Mouse (Mus musculus) stomach, embryonic 16.5 days (tissue): ENCODE results near the gene Dhrs3. TPM values are rescaled to one million over a fixed set of nuclear protein-coding genes. Genes with fewer than 3 reads are reported as not detected.

Source experiments
- ATAC-seq: fragments of 200-750 bp; cut with Nextera tagmentation; 2 replicates; pipeline ENCODE4 v1.8.0; 2017; ENCODE audit warnings: moderate number of reproducible peaks, moderate TSS enrichment; ENCODE audit not compliant: insufficient read depth, low FRiP score
- H3K27ac ChIP-seq: fragments of 300-500 bp; sonication (generic); 2 replicates; pipeline ENCODE4 v1.5.1; 2014; ENCODE audit warnings: low read length
- H3K27me3 ChIP-seq: fragments of 300-500 bp; sonication (generic); 2 replicates; pipeline ENCODE4 v1.6.1; 2014; ENCODE audit warnings: low read length, control low read depth, mixed read lengths; ENCODE audit not compliant: control insufficient read depth, insufficient read depth
- H3K36me3 ChIP-seq: fragments of 300-500 bp; sonication (generic); 2 replicates; pipeline ENCODE4 v1.6.1; 2014; ENCODE audit warnings: low read length; ENCODE audit not compliant: control insufficient read depth, insufficient read depth
- H3K4me1 ChIP-seq: fragments of 300-500 bp; sonication (generic); 2 replicates; pipeline ENCODE4 v1.6.1; 2014; ENCODE audit warnings: low read length, control low read depth, mixed read lengths; ENCODE audit not compliant: control insufficient read depth, insufficient read depth
- H3K4me2 ChIP-seq: fragments of 300-500 bp; sonication (generic); 2 replicates; pipeline ENCODE4 v1.6.1; 2014; ENCODE audit warnings: low read depth, low read length, mixed read lengths
- H3K4me3 ChIP-seq: fragments of 300-500 bp; sonication (generic); replicated peaks from 2 replicates; pipeline ENCODE4 v1.5.1; 2014; ENCODE audit warnings: mild to moderate bottlenecking, low read length
- H3K9ac ChIP-seq: fragments of 300-500 bp; sonication (generic); 2 replicates; pipeline ENCODE4 v1.6.1; 2014; ENCODE audit warnings: low read length
- H3K9me3 ChIP-seq: fragments of 300-500 bp; sonication (generic); replicated peaks from 2 replicates; pipeline ENCODE4 v1.6.1; 2016; ENCODE audit warnings: low read length, control low read depth; ENCODE audit not compliant: control insufficient read depth
- WGBS: fragments of 180-500 bp; shearing (Covaris S2); extraction: QIAGEN DNeasy Blood & Tissue Kit; methylation state at CpG from one replicate; pipeline ENCODE4 v1.1.7; 2014; 5-methylcytosine and 5-hydroxymethylcytosine counted together
- polyA plus RNA-seq: library from polyadenylated mRNA; unstranded; fragments of >200 nt; fragmentation: Nextera tagmentation; extraction: Ambion mirVana; gene quantifications from 2 replicates; pipeline ENCODE4 v1.2.1, GENCODE M21; 2015

Dhrs3 gene
- 118 and 119 TPM in 2 replicates for polyA plus RNA-seq

DNA sequence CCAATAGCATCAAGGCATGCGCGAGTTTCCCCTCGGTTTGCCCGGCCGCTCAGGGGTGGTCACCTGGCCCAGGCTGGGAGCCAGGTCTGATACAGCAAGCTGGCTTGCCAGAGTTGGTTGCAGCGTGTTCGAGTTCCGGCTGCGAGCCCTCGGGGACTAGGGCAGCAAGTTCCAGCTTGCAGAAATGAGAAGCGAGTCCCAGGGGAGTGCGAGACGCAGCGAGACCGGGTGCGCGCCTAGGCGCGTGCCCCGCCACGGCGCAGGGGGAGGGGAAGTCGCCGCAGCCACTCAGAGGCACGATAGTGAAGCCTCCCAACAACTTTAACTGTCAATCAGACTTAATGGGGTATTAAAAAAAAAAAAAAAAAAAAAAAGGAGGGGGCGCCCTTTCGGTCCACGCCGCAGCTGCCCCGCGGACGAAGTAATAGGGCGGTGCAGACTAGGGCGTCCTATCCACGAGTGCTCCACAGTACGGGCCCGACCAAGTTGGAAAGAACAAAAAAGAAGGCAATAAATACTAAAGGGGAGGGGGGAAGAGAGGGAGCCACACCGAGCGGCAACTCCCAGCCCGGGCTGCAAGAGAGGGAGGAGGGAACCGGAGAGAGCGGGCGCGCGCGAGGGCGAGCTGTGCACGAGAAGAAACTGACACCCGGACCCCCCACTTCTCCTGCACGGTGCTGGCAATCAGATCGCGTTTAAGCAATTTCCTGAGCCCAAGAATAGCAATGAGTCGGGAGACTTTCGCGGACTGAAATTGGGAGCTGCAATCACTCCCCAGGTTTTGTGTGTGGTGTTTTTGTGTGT lies at the start of gene Dhrs3:
Gene Dhrs3 (plus strand): TSS at position 695 of the 804 bp plus-strand sequence.
- Histone ChIP-seq H3K9ac (peak within 1 kb of the TSS; percentile 87), H3K27me3 (no peaks in the 10 kb centered on the region), H3K9me3 (no peaks in the 10 kb centered on the region), H3K4me2 (peak within 1 kb of the TSS; percentile 73), H3K27ac (peak within 1 kb of the TSS; percentile 98), H3K4me1 (peaks cover 38% of the 10 kb centered on the region), H3K4me3 (peak within 1 kb of the TSS; percentile 78), H3K36me3 (no peaks in the 10 kb centered on the region)
- WGBS = under 1% methylated on average over 54 of the region's 55 CpGs
- peak; percentile 76 for ATAC-seq

DNA sequence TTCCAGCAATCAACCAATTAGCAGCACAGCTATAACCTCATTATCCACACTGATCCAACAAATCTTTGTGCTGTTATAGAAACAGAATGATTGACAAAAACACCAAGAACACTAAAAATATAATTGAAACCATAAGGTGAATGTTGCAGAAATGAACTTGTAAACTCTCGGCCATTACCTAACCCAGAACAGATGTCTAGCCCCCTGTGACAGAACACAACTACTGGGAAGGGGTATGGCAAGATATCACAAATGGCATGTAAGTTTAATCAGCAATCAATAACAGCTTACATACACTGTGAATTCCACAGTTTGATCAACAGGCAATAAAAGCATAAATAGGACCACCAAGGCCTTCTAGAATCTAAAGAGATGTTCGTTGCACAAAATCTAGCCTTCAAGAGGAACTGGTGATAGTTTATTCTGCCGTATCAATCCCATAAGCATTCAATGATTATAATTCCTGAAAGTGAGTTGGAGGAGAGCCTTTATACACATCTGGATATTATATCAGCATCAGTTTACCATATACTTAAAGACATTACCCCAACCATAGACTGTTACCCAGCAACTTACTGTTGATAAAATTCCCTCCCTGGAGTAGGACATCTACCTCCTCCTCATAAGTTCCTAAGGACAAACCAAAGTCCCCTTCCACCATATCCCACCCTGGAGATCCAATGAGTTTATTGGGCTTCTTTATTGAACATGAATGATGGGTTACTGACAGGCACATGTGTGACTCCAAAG lies 30.7 kb upstream of the Dhrs3 start:
- Histone ChIP-seq H3K9ac (no peak overlapping the region), H3K36me3 (no peaks in the 10 kb centered on the region), H3K27ac (no peak overlapping the region), H3K4me3 (no peak overlapping the region), H3K4me1 (no peaks in the 10 kb centered on the region), H3K27me3 (no peaks in the 10 kb centered on the region), H3K9me3 (no peaks in the 10 kb centered on the region), H3K4me2 (no peak overlapping the region)
- WGBS = 92% methylated on average over 3 of the region's 3 CpGs
- no peak for ATAC-seq

DNA sequence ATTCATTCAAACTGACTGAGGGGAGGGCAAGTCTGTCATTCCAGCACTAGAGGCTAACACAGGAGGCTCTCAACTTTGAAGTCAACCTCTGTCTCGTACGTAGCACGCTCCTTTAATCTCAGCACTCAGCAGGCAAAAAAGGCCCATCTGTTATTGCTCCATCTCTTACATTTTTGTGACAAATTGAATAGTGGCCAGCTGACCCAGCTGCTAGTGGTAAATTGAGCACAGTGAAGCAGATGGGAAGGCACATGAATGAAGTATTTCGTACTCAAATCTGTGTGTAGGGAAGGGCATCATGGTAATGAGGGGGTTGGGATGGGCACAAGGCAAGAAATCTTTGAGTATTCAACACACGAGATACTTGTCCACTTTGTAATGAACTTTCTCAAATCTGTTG lies 24.7 kb upstream of the Dhrs3 start:
- Histone ChIP-seq H3K4me1 (no peaks in the 10 kb centered on the region), H3K27me3 (no peaks in the 10 kb centered on the region), H3K36me3 (no peaks in the 10 kb centered on the region), H3K27ac (no peak overlapping the region), H3K9ac (no peak overlapping the region), H3K9me3 (no peaks in the 10 kb centered on the region), H3K4me2 (no peak overlapping the region), H3K4me3 (no peak overlapping the region)
- 63% methylated on average over 5 of the region's 5 CpGs for WGBS
- no peak for ATAC-seq

DNA sequence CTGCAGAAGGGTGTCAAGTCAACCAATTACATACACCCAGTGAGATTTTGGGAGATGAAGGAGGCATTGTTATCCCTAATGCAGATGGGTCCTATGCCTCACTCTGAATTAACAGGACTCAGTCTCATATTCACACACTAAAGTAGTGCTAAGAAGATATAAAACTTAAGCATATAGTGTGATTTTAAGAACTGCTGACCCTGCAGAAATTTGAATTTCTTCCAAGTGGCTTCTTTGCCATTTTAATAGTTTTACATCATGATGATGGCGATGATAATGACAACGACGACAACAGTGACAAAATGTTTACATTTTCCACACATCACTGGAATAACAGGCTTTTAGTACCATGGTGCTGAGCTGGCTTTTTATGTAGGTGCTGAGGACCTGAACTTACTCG lies 24.0 kb upstream of the Dhrs3 start:
- H3K27ac ChIP-seq = no peak overlapping the region
- WGBS = 62% methylated on average over 4 of the region's 4 CpGs

DNA sequence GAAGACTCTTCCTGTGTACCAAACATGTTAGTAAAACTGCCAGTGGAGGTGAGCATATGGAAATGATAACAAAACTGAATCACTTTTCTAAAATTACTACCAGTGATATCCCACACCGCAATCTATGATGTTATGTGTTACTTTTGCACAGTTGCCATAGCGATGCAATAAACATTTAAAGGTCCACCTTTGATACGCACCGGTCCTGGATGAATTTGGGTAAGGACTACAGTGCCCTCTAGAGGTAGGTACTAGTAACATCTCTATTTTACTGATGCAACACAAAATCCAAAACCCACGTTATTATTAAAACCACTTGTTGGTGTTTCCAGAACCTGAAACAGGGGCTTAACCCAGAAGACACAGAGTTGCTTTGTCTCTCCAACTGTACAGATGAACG lies 19.7 kb upstream of the Dhrs3 start:
- H3K4me1 ChIP-seq = no peaks in the 10 kb centered on the region
- WGBS = 38% methylated on average over 6 of the region's 6 CpGs
- ATAC-seq = no peak

More for the DNA sequence above, 24.0 kb upstream of the Dhrs3 start:
- no peaks in the 10 kb centered on the region for H3K27me3 ChIP-seq
- H3K4me3 ChIP-seq = no peak overlapping the region
- no peak overlapping the region for H3K9ac ChIP-seq
- H3K4me2 ChIP-seq = no peak overlapping the region
- H3K36me3 ChIP-seq = no peaks in the 10 kb centered on the region
- no peak for ATAC-seq
- no peaks in the 10 kb centered on the region for H3K4me1 ChIP-seq
- H3K9me3 ChIP-seq = no peaks in the 10 kb centered on the region

DNA sequence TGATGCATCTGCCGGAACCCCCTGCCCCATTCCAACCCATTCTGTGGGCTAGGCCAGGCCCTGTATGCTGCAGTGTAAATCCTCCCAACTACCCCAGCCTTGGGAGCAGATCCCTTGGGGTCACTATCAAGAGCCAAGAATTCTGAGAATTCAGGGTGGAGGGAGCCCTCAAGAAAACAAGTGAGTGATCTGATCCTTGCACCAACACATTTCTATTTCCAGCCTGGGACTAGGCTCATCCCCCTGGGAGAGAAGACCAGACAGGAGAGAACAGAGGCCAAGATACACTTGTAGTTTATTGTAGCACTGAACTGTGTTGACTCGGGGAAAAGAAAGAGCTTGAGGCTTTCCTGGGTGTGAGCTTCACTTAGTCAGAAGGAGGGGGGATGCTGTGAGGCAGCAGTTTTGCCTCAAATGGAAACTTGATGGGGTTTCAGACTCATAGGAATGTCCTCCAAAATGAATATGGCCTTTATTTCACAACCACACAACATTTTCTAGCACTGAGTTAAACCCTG lies 17.0 kb upstream of the Dhrs3 start:
- no peak for ATAC-seq
- H3K4me2 ChIP-seq = no peak overlapping the region
- no peak overlapping the region for H3K9ac ChIP-seq
- H3K4me1 ChIP-seq = no peaks in the 10 kb centered on the region
- WGBS = 79% methylated on average over 2 of the region's 2 CpGs
- no peaks in the 10 kb centered on the region for H3K9me3 ChIP-seq
- no peaks in the 10 kb centered on the region for H3K27me3 ChIP-seq
- no peak overlapping the region for H3K4me3 ChIP-seq
- no peak overlapping the region for H3K27ac ChIP-seq
- H3K36me3 ChIP-seq = no peaks in the 10 kb centered on the region

More for the DNA sequence above, 19.7 kb upstream of the Dhrs3 start:
- Histone ChIP-seq H3K4me3 (no peak overlapping the region), H3K27me3 (no peaks in the 10 kb centered on the region), H3K9ac (no peak overlapping the region), H3K4me2 (no peak overlapping the region), H3K9me3 (no peaks in the 10 kb centered on the region), H3K27ac (no peak overlapping the region), H3K36me3 (no peaks in the 10 kb centered on the region)

DNA sequence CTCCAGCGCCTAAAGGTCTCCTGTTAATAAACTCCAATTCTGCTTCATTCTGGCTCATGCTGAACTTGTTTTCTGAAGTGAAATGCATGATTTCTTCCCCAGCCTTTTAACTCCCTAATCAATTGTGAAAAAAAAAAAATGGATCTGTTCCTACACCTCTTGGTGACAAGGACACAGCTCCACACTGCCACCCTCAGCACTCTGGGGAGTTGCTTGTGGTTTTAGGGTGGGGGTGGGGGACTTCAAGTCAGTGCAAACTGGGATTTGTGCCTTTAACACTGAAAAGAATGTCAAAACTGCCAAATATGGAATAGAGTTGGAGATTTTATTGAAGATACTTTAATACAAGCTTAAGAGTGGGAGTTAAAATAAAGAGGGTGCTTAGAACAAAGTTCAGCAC lies 13.1 kb upstream of the Dhrs3 start:
- Histone ChIP-seq H3K27me3 (no peaks in the 10 kb centered on the region), H3K4me3 (no peak overlapping the region), H3K9ac (no peak overlapping the region), H3K9me3 (no peaks in the 10 kb centered on the region), H3K36me3 (no peaks in the 10 kb centered on the region), H3K4me2 (no peak overlapping the region), H3K27ac (no peak overlapping the region), H3K4me1 (no peaks in the 10 kb centered on the region; the same call in 1 of the 2 replicates)
- no peak for ATAC-seq
- 67% methylated on average over 1 of the region's 1 CpGs for WGBS

DNA sequence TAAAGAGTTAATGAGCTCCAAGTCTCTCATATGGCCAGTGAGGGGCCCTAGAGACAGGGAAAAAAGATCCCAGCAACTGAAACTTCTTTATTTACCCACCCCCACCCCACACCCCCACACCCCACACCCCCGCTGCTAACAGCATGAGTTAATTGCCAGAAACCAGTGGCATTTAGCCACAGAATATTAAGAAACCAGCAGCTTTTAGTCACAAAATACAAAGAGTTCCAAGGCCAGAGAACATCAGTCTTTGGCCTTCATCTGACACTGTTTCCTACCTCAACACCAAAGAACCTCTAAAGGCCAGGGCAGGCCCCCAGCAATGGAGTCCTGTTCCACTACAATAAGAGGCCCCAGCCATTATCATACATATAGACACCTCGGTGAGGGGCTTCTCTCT lies 11.3 kb upstream of the Dhrs3 start:
- ATAC-seq = no peak
- no peak overlapping the region for H3K4me3 ChIP-seq
- no peaks in the 10 kb centered on the region for H3K36me3 ChIP-seq
- no peak overlapping the region for H3K27ac ChIP-seq
- no peaks in the 10 kb centered on the region; the same call in 1 of the 2 replicates for H3K4me1 ChIP-seq
- no peak overlapping the region for H3K9ac ChIP-seq
- 72% methylated on average over 2 of the region's 2 CpGs for whole genome bisulfite sequencing
- no peak overlapping the region for H3K4me2 ChIP-seq
- no peaks in the 10 kb centered on the region for H3K27me3 ChIP-seq
- H3K9me3 ChIP-seq = no peaks in the 10 kb centered on the region

DNA sequence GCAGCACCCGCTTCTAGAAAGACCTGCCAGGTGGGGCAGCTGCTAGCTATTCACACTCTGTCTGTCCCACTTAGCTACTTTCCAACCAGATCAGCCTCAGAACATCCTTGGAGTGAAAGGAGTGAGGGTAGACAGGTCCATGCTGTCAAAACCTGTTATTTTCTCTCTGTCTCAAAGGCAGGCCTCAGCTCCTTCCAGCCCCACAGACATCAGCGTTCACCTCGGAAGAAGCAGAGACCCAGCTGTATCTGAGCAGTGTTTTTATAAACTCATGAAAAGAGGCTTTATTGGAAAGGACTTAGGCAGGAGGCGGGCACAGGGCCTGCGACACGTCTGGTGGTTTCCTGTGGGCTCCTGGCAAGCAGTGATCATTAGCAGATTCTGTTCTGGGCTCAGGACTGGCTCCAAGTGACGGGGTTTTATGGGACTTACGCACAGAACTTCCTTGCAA lies 9.7 kb upstream of the Dhrs3 start:
- H3K4me1 ChIP-seq = no peaks in the 10 kb centered on the region; the same call in 1 of the 2 replicates
- H3K9ac ChIP-seq = no peak overlapping the region
- 44% methylated on average over 8 of the region's 8 CpGs for WGBS
- no peak; the same call in 1 of the 2 replicates for ATAC-seq
- H3K27me3 ChIP-seq = no peaks in the 10 kb centered on the region
- H3K36me3 ChIP-seq = no peaks in the 10 kb centered on the region
- no peak overlapping the region for H3K4me2 ChIP-seq
- no peaks in the 10 kb centered on the region for H3K9me3 ChIP-seq
- H3K27ac ChIP-seq = 0 out of 2 replicates have a peak overlapping the region, but pooled peaks have one; percentile 6
- no peak overlapping the region for H3K4me3 ChIP-seq
